Mouse (Mus musculus): Measurements from ENCODE around the gene Gng11.

Gng11 gene

GRCm38 (mm10) chr6:4003890-4004306 lies at the start of gene Gng11:
Gene Gng11, plus strand, starts transcription at chr6:4003904.
- peak; percentile 78 to 91 for DNase-seq

GRCm38 (mm10) chr6:3954969-3955368 lies 48.7 kb upstream of the Gng11 start:
- no peak for DNase-seq

- peak; percentile 33 to 44 for DNase-seq
Measured at GRCm38 (mm10) chr6:3967676-3968626, 35.8 kb upstream of the Gng11 start.

GRCm38 (mm10) chr6:3973679-3974078 lies 30.0 kb upstream of the Gng11 start:
- DNase-seq, result no peak

GRCm38 (mm10) chr6:3982661-3983284 lies 20.9 kb upstream of the Gng11 start:
- DNase-seq, result no peak

- peak in 1 of 2 experiments; percentile 57 for DNase-seq
Measured at GRCm38 (mm10) chr6:3988750-3989149, 15.0 kb upstream of the Gng11 start, which contains the start of gene Tfpi2. Gene Tfpi2, minus strand, starts transcription at chr6:3988919.

- DNase-seq, result no peak
Measured at GRCm38 (mm10) chr6:3993492-3993891, 10.2 kb upstream of the Gng11 start, which contains the start of gene Gngt1. Gene Gngt1, plus strand, starts transcription at chr6:3993792.

GRCm38 (mm10) chr6:3998089-3998488 lies 5.6 kb upstream of the Gng11 start:
- DNase-seq, result no peak

- DNase-seq, result peak in 1 of 2 experiments; percentile 2
Measured at GRCm38 (mm10) chr6:3999296-3999695, 4.4 kb upstream of the Gng11 start.

GRCm38 (mm10) chr6:4000716-4001115 lies 3.0 kb upstream of the Gng11 start:
- no peak for DNase-seq

- peak in 1 of 2 experiments; percentile 5 for DNase-seq
Measured at GRCm38 (mm10) chr6:4003445-4003844, 259 bp upstream of the Gng11 start.

GRCm38 (mm10) chr6:4004808-4005207 lies 1.1 kb downstream of the Gng11 start:
- no peak for DNase-seq

GRCm38 (mm10) chr6:4008501-4009040 lies 4.9 kb downstream of the Gng11 start:
- peak in 1 of 2 experiments; percentile 7 for DNase-seq

- peak; percentile 18 to 43 for DNase-seq
Measured at GRCm38 (mm10) chr6:4009548-4009947, 5.8 kb downstream of the Gng11 start.

- DNase-seq, result peak; percentile 5 to 31
Measured at GRCm38 (mm10) chr6:4022645-4023044, 18.9 kb downstream of the Gng11 start.

DNA sequence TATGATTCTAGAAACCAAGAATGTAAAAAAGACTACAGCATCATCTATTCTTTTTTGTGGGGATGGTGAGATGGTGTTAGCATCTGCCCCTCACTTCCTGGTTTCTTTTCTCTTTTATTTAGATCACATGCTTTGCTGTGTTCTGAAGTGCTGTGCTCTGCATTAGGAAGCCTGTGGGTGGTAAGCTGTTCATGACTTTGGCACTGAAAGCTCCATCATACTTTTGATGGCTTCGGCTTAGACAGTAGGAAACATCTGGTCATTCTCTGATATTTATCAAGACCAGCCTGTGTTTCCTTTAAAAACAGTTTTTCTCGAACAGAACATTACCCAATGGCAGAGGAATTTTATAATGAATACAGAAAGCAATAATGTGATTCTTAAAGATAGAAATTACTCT lies 22.7 kb downstream of the Gng11 start:
- no peak for DNase-seq

GRCm38 (mm10) chr6:4030956-4031355 lies 27.3 kb downstream of the Gng11 start:
- DNase-seq, result no peak

- no peak for DNase-seq
Measured at GRCm38 (mm10) chr6:4041821-4042220, 38.1 kb downstream of the Gng11 start.

DNA sequence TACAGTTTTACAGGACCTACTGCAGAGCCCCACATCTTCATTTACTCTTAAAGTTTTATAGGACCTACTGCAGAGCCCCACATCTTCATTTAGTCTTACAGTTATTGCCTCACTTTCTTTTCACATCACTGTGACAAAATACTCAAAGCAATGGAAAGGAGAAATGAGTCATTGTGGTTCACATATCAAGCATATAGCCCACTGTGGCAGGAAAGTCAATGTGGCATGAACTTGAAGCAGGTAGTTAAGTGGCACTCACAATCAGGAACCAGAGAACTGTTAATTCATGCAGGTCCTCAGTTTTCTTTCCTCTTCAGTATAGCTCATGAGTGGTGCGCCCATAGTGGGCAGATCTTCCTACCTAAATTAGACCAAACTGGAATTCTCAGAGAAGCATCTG lies 43.5 kb downstream of the Gng11 start:
- DNase-seq, result no peak

DNA sequence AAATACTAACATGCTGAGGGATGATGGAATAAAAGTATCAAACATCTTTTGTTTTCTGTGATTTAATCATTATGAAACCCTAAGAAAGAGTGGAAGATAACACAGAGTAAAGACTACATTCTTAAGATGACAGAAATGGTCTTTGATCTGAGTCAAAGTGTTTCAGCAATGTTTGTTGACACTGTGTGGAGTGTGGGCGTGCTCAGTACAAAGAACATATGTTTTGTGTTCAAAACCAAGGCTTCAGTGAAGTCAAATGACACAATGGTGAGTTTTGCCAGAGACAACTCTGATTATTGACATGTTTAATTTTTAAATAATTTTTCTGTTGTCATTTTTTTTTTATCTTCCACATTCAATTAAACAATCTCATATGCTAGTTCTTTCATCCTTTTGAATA lies 49.1 kb downstream of the Gng11 start:
- no peak for DNase-seq

- DNase-seq, result no peak
Measured at GRCm38 (mm10) chr6:4054387-4054786, 50.7 kb downstream of the Gng11 start.
